Mouse (Mus musculus) ovary, adult 18-20 months (tissue): ENCODE data around the gene Hcar2.

Experiments
- DNase-seq: peaks from one replicate; pipeline ENCODE4 v3.0.0; 2022; ENCODE audit warnings: low spot score, mixed read lengths

The Hcar2 gene

DNA sequence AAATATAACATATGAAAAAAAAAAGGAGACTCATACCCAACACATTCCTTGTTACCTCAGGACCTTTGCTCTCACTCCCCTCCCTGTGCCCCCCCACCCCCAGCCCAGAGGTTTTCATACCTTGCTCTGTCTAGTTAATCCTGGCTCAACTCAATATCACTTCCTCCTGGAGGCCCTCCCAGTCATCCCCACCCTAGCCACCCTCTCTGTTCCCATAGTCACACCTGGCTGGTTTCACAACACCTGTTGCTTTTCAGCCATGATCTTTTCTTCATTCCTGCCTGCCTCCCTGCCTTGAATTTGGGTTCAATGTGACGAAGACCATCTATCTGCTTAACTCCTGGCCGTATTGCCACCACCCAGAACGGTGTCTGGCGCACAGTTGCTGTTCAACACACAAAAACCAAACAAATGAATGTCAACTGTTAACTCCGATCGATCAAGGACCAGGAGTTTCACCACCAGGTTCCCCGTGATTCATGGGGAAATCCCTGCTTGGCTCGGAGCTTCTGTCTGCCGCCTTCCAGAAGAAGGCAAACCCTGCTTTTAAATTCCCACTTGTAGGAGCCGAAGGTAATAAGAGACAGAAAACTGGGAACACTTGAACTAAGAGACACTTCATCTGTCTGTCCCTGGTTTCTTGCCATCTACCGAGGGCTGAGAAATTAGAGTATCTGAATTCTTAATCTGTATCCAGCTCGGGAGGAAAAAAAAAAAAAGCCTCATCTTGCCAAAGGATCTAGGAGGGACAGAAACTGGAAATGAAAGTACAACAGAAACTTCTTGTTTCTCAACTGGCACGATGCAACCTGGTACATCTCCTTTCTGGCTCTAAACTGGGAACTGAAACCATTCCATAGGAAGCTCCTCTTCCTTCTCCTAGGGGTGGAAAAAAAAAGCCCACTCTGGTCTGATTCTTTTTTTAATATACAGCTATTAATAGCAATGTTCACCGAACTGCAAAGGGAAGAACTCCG, 2.6 kb downstream of the Hcar2 start:
- DNase-seq = no peak

DNA sequence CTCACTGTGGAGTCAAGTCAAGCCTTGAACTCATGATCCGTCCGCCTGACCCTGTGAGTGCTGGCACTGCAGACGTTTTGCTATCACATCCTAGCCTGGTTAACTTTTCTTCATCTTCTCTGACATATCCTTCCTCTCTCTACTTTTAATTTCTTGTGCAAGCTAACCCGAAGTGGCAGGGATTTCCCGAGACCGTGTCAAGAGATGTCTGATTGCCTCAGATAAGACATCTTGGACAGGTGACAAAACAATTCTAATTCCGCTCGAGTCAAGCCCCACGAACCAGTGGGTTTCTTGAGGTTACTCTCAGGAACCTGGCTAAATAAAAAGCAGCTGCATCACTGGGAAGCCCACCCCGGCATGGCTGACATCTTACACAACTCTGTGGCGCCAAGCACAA, 6.5 kb downstream of the Hcar2 start:
- no peak for DNase-seq

DNA sequence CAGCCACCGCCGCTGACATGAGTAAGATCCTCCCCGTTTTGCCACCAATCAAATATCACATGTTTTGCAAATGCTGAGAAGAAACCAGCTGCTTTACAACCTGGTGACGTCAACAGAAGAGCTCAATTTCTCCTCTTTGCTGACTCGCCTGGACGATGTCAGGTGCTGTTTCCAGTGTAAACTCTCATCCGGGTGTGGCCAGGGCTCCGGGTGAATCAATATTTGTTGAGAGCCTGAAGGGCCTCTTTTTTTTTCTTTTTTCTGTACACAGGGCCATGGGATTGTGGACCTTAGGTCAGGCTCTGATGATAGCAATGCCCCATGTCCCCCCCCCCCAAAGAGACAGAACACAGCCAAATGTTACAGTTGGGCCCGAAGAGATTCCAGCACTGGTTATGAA, 10.8 kb downstream of the Hcar2 start:
- DNase-seq = no peak

DNA sequence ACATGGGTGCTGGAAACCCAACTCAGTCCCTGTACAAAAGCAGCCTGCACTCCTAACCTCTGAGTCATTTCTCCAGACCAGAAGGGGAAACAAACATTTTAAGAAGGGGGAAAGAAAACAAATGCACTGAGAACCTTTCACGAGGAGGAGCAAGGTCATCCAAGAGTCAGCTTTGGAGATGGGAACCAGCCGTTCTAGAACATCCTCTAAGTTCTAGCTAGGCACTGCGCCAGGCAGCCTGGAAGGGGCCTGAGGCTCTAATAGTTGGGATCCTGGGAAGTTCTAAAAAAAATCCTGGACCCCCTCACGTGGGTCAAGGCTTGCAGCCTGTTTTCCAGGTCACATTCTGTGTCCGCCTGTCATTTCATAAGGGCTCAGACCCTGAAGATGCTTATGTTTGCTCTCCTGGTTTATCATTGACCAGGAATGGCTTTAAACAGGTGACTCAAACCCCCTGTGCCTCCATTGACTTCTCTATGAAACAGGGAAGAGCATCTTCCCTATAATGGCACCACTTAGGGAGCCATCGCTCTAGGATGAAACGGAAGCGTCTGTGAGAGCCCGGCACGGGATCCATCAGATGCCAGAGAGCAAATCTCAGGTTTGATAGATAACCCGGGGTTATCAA, 11.3 kb downstream of the Hcar2 start:
- DNase-seq = no peak

DNA sequence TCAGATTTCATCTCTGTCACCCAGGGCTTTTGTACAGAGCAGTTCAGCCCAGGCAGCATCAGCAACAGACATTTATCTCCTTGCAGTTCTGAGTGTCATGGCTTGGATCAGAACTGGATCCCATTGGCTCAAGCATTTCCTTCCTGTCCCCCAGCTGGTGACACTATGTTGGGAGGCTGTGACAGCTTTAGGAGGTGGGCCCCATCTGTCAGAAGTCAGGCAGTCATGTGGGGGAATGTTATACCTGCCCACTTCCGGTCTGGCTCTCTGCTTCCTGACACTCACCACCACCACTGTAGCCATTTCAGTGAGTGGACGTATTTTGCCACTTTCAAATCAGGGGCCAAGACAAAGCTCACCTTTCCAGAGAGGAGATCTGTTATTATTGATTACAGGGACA, 13.9 kb downstream of the Hcar2 start:
- DNase-seq = no peak

DNA sequence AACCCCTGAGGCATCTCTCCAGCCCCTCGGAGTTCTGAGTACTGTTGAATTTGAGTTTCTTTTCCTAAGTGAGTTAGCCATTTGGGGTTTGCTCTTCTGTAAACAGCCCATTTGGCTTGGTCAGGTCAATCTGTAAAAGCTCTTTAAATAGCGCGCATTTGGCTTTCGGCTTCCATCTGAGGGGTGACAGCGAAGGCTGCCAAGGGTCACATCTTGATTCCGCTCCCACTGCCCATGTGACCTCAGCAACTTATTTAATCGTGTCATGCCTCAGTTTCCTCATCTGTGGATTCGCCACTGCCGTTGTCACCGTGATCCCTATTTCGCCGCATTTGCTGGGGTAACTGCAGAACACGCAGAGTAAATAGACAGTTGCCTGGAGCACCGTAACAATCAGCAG, 21.0 kb downstream of the Hcar2 start:
- DNase-seq = no peak

DNA sequence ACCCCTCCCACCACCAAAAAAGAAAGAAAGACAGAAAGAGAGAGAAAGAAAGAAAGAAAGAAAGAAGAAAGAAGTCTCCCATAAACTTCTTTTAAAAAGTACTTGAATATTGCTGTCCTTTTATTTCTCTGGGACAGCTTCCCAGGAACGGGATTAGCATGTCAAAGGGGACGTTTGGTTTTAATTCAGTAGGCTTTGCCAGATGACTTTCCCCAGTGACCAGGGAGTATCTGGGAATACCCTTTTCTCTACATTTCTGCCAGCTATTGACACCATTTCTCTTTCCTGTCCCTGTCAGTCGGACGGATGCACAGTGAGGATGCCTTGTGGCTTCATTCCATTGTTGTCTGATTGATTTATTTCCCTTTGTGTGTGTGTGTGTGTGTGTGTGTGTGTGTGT, 21.5 kb downstream of the Hcar2 start:
- DNase-seq = no peak

DNA sequence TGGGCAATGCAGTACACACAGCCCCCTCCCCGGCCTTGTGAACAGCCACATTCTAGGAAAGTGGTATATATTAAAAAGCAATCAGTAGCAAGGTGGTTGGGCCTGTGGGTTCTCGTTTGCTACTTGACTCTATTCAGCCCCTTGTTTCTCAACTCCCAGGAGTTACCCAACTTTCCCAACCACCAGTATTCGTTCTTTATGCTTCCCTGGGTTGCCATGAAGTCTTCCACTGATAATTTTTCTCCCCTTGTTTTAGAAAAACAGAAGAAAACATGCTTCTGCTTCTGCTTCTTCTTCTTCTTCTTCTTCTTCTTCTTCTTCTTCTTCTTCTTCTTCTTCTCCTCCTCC, 22.4 kb downstream of the Hcar2 start:
- no peak for DNase-seq

DNA sequence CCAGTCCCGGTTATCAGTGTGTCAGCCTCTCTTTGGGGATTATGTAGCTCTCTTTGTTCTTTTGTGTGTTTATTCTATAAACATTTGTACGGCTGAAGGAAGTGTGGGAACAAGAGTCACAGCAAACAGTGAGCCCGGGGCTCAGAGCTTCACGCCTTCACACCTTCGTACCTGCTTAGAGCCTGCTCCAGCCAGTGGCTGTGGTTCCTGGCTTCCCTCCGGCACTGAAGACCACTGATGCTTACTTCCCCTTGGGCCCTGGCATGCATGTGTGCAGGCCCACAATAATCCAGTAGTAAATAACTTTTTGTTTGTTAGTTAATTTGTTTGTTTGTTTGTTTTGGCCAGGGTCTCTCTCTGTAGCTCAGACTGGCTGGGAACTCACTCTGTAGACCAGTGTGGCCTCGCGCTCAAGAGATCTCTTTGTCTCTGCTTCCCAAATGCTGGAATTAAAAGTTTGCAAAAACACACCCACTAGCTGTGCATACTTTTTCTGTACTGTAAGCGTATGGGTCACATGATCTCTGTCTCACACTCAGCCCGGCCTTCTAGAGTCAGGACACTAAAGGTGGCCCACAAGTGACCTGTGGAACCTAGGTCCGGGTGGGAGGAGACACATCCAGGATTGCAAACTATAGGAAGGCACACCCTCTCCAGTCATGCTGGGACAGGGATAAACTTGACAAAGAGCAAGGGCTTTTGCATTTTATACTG, 22.9 kb downstream of the Hcar2 start:
- no peak for DNase-seq

DNA sequence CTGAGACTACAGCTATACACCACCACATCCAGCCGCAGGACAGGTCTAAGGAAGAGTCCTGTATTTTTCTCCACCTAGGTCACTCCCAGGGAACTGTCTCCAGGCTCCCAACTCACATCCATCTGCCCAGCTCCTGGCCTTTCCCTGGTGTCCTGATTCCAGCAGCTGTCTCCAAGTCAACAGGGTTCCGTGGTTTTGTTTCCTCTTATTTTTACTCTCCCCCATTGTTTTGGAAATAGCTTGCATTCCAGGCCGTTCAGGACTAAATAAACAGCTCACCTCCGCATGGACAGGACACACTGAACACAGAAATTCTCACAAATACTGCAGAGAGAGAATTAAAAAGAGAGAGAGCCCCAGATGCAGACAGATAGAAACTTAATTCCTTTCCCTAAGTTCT, 27.9 kb downstream of the Hcar2 start:
- no peak for DNase-seq

DNA sequence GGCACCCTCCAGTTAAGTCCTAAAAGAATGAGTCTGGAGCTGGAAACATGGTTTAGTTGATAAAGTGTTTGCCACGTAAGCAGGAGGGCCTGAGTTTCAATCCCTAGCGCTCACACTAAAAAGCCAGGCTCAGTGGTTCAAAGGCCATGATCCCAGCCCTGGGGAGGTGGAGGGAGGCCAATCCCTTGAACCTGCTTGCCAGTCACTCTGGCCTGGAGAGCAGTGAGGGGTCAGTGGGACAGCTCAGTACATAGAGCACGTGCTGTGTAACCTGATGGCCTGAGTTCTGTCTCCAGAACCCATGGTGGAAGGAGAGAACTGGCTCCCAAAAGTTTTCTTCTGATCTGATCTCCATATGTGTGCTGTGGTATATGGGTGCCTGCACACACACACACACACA, 30.5 kb downstream of the Hcar2 start:
- no peak for DNase-seq

DNA sequence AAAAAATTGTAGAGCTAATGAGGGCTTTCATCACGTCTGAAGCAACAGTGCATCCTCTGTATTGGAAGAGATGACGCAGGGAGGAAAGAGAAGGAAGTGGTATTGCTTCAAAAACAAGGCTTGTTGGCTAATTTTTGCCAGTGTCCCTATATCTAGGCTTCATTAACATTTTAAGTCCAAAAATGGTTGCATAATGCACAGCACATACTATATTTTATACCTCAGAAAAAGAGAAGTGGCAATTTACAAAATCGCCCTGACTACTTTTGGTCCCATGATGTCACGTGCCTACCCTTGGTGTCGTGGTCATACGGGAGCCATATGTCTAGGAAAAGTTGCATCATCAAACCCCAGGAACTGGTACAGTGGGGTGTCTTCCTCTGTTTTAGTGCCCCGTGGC, 33.0 kb downstream of the Hcar2 start:
- no peak for DNase-seq

DNA sequence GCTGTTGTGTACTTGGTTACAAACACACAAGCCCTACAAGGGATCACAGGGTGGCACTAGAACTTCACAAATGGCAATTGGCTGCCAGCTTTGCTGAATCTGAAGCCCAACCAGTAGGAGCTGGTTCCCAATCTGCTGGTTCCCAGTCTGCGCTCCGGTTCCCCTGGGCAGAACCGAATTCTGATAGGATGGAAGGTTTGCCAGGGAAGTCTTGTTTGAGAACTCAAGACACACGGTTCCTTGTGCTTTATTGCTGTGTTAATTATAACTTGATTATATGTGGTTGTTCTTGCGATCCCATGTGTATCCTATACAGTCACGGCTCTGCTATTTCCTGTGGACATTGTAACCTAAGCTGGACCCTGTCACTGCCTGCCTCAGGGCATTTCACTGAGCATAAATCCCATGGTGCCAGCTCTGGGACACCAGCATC, 37.6 kb downstream of the Hcar2 start:
- no peak for DNase-seq

DNA sequence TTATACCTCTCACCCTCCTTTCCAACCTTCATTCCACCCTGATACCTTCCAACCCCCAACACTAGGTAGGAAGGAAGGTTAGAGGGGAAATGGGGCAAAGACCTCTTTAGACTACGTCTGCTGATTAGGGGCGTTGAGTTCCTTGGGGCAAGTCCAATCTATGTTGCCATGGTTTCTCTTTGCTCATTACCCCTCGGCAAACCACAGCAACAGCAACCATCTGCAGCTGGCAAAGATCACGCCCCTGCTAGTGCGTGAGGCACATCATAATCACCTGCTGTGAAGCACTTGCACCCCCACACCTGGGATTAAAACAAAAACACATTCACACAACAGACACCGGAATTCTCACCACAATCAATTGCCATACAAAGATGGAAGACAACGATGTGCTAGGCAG, 42.6 kb downstream of the Hcar2 start:
- DNase-seq = no peak

DNA sequence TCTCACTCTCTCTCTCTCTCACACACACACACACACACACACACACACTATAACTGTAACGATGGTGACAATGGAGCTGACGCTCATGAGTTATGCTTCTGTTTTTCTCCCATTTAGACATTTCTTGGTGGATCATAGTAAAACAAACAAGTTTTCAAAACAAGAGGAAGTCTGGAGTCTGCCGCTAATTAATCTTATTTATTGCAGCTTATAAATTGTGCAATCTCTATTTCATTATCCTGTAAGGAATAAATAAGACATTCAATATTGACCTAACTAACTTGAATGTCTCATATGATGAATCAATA, 44.1 kb downstream of the Hcar2 start:
- DNase-seq = no peak

DNA sequence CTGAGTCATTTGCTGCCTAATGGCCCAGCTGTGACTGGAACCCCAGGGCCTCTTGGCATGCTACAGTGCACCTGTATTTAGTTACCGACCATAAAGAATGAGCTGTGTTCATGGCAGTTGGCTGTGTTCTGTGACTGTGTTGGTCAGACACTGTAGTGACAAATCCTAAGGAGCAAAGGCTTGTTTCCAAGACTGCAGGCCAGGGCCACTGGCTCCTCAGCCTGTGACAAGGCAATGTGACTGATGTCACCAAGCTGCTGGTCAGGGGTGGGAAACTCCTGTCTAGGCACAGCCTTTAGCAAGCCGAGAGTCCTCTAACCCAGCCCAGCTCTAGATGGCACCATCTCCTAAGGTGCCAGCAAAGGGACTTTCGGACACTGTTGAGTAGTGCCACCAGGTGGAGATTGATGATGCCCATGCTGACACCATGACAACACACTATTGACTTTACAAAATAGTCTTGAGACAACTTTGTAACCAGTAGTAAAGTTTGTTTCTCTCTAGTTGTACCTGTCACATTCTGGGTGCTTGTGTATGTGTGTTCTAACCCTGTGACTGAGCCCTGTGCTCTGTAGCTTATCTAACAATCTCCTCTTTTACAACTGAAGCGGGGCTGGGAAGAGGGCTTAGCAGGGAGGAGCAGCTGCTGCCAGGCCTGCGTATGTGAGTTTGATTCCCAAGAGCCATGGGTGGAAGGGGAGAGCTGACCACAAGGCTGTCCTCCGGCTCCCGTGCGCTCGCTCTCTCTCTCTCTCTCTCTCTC, 44.6 kb downstream of the Hcar2 start:
- DNase-seq = no peak

DNA sequence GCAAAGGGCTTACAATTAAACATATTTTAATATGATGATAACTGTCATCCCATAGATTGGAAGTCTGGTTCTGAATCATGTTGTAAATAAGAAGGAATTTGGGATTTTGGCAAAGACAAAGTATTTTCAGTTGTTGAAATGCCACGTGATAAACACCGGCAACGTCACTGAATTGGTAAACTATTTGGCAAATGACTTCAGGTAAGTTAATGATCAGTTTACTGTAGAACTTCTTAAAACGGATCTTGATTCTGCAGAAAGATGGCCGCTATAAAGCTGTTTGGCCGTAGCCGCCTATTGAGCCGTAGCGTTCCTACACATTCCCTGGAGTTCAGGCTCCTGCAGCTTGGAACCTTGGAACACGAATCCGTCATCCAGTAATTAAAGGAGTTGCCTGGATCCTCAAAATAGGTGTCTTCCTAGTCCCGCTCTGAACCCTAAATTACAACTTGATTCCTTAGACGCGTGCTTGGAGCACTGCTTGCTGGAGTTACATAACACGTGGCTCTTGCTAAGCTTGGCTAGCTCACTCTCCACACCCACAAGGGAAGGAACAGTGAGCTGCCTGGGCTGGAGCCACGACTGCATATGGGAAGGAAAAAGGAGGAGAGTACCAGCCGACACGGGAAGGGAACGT, 46.2 kb downstream of the Hcar2 start:
- DNase-seq = no peak

DNA sequence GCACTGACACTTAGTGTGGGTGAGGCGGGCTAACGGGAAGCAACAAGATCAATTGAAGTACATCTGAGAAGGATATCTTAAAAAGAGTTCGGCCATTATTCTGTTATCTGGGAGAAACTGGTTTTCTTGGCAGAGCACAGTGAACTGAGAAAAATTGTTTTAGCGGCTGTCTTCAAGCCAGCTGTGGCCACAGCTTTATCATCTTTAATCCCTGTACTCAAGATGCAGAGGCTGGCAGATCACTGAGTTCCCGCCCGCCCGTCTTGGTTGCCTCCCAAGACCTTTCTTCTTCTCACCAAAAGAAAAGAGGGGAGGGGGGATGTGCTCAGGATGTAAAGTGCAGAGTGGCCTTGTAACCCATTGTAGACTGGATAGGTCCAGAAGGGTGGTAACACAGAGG, 48.4 kb downstream of the Hcar2 start:
- no peak for DNase-seq
